Comparison of ENCODE assay signal across 9 mouse cellular contexts in the genomic region with DNA sequence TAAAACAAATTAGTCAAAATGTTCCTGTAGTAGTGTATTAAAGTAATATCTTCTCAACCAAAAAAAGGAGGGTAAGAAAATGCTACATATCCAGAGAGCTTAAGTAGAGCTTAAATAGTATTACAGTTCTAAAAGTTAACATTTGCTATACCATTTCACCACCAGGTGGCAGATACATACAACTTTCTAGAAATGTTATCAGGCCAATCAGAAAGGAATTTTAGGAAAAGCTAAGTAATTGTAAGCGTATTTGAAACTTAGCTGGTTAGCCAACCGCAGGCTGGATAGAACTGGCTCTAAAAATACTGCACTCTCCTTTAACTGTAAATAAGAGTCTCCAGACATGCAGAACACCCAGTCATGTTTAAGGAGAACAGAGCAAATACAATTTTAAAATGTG. TPM values are rescaled to one million over a fixed set of nuclear protein-coding genes. Genes with fewer than 3 reads are reported as not detected.
DNase-seq lines count a peak whose midpoint lies in the region; ATAC-seq and TF ChIP-seq lines count a peak whose summit lies in the region.
"Had no signal": no experiment of that assay in that cellular context is flagged by ENCODE, and none has a peak within 500 bp of the region (broad histone marks: within the 10 kb centered on the region; RNA-seq: fewer than 3 reads in every experiment).

No protein-coding gene starts in this region.

- no peaks in the 10 kb centered on the region for H3K9me3 ChIP-seq in kidney, embryonic 14.5 days (ENCODE audit: control insufficient read depth, low read length)
- no peaks in the 10 kb centered on the region for H3K9me3 ChIP-seq in E14TG2a.4 (ENCODE audit: low read length)
- no peaks in the 10 kb centered on the region for H3K9me3 ChIP-seq in embryonic facial prominence, embryonic 15.5 days (replicated peaks)
- H3K9me3 ChIP-seq: limb, embryonic 15.5 days had no signal

- H3K36me3 ChIP-seq in kidney, adult 2 months (ENCODE audit: control insufficient read depth, insufficient read depth, low read length) = no peaks in the 10 kb centered on the region
- H3K36me3 ChIP-seq in kidney, embryonic 14.5 days (ENCODE audit: control insufficient read depth, insufficient read depth, low read length) = no peaks in the 10 kb centered on the region
- no peaks in the 10 kb centered on the region for H3K36me3 ChIP-seq in E14TG2a.4 (ENCODE audit: insufficient read depth, low read length)
- H3K36me3 ChIP-seq in embryonic facial prominence, embryonic 15.5 days = no peaks in the 10 kb centered on the region
- H3K36me3 ChIP-seq: limb, embryonic 15.5 days had no signal

- H3K4me2 ChIP-seq in kidney, embryonic 14.5 days (replicated peaks; ENCODE audit: low read depth, low read length) = no peak overlapping the region
- no peak overlapping the region for H3K4me2 ChIP-seq in embryonic facial prominence, embryonic 15.5 days (replicated peaks)
- H3K4me2 ChIP-seq: limb, embryonic 15.5 days had no signal

- DNase-seq in kidney, adult 2 months = peak; percentile 72
- peak; percentile 56 for DNase-seq in 416B (ENCODE audit: low read depth)
- DNase-seq in yolk sac, embryonic 10.5 days (ENCODE audit: low spot score) = peak; percentile 4
- DNase-seq in ovary, postnatal 36 days (ENCODE audit: low spot score) = no peak

- no peak overlapping the region for H3K4me3 ChIP-seq in kidney, adult 2 months (ENCODE audit: insufficient read depth, low read depth, low read length)
- H3K4me3 ChIP-seq in kidney, embryonic 14.5 days (ENCODE audit: low read length) = no peak overlapping the region
- no peak overlapping the region for H3K4me3 ChIP-seq in E14TG2a.4 (replicated peaks; ENCODE audit: low read length)
- no peak overlapping the region for H3K4me3 ChIP-seq in embryonic facial prominence, embryonic 15.5 days (replicated peaks)
- H3K4me3 ChIP-seq: limb, embryonic 15.5 days had no signal

- no peak for ATAC-seq in kidney, embryonic 14.5 days (ENCODE audit: low FRiP score, low TSS enrichment)
- no peak for ATAC-seq in embryonic facial prominence, embryonic 15.5 days (ENCODE audit: insufficient number of reproducible peaks, low FRiP score, low TSS enrichment, low read depth)
- ATAC-seq in megakaryocyte progenitor cell, adult 5-6 weeks (replicated peaks; ENCODE audit: poor library complexity) = no peak

- no peaks in the 10 kb centered on the region; the same call in 1 of the 2 replicates for H3K4me1 ChIP-seq in kidney, adult 2 months (ENCODE audit: control insufficient read depth, insufficient read depth, low read length)
- no peaks in the 10 kb centered on the region for H3K4me1 ChIP-seq in kidney, embryonic 14.5 days (ENCODE audit: control insufficient read depth, insufficient read depth, low read length)
- peaks cover 26% of the 10 kb centered on the region for H3K4me1 ChIP-seq in E14TG2a.4 (replicated peaks; ENCODE audit: low read depth, low read length)
- no peaks in the 10 kb centered on the region for H3K4me1 ChIP-seq in embryonic facial prominence, embryonic 15.5 days

- no peak overlapping the region for H3K9ac ChIP-seq in kidney, embryonic 14.5 days (ENCODE audit: low read depth, low read length)
- H3K9ac ChIP-seq in embryonic facial prominence, embryonic 15.5 days = no peak overlapping the region
- H3K9ac ChIP-seq: limb, embryonic 15.5 days had no signal

- no peaks in the 10 kb centered on the region for H3K27me3 ChIP-seq in kidney, adult 2 months (replicated peaks; ENCODE audit: control insufficient read depth, insufficient read depth, low read length)
- no peaks in the 10 kb centered on the region for H3K27me3 ChIP-seq in kidney, embryonic 14.5 days (ENCODE audit: control insufficient read depth, insufficient read depth, low read length)
- no peaks in the 10 kb centered on the region for H3K27me3 ChIP-seq in E14TG2a.4 (ENCODE audit: insufficient read depth, low read length)
- H3K27me3 ChIP-seq in embryonic facial prominence, embryonic 15.5 days = no peaks in the 10 kb centered on the region
- H3K27me3 ChIP-seq: limb, embryonic 15.5 days had no signal

- no peak overlapping the region for H3K27ac ChIP-seq in kidney, adult 2 months (ENCODE audit: insufficient read depth, low read depth, low read length)
- H3K27ac ChIP-seq in kidney, embryonic 14.5 days (ENCODE audit: low read depth, low read length) = no peak overlapping the region
- 0 out of 2 replicates have a peak overlapping the region, but pooled peaks have one; percentile 39 for H3K27ac ChIP-seq in embryonic facial prominence, embryonic 15.5 days (replicated peaks)
- H3K27ac ChIP-seq: limb, embryonic 15.5 days had no signal

- WGBS in kidney, adult 2 months = under 1% methylated on average over 2 of the region's 2 CpGs
- 9% methylated on average over 2 of the region's 2 CpGs for whole genome bisulfite sequencing in kidney, embryonic 14.5 days
- WGBS in embryonic facial prominence, embryonic 15.5 days = 4% methylated on average over 2 of the region's 2 CpGs

- TF ChIP-seq CTCF in kidney, adult 2 months (conservative IDR thresholded peaks at IDR 0.05; ENCODE audit: insufficient read depth, insufficient read length, low read depth, low read length) = 0 out of 2 replicates have a peak, but pooled peaks have one; percentile 17
- peak; percentile 48 for TF ChIP-seq CTCF in E14TG2a.4 (conservative IDR thresholded peaks at IDR 0.05; ENCODE audit: low read length)

- no peak for TF ChIP-seq POLR2A in kidney, adult 2 months (IDR thresholded peaks at IDR 0.05; ENCODE audit: low read depth, low read length)

RNA-seq across cellular contexts. Expression of a gene that starts 22.9 kb away (rescaled TPM):
- polyA plus RNA-seq in kidney, adult 2 months (2012; rRNA removed) = 21.6 and 25.4 TPM in 2 replicates
- 26.4 and 49.6 TPM in 2 replicates for polyA plus RNA-seq in kidney, embryonic 14.5 days (2014; fragmentation: Nextera tagmentation; extraction: Ambion mirVana)
- 34.3 and 38.7 TPM in 2 replicates for polyA plus RNA-seq in embryonic facial prominence, embryonic 15.5 days (2015; fragmentation: Nextera tagmentation; extraction: Ambion mirVana)
- 1.0 TPM in 1 of 2 replicates, not detected in the other for total RNA-seq in megakaryocyte progenitor cell, adult 5-6 weeks (2015)
- not detected in 2 replicates for total RNA-seq in megakaryocyte progenitor cell, adult 5-6 weeks (2017)
